Mouse (Mus musculus) olfactory bulb, adult 2 months (tissue): ENCODE measurements around the gene Eif2b5.

Source experiments
- CTCF ChIP-seq: fragments of 200-500 bp; IDR thresholded peaks from 2 replicates; pipeline ENCODE4 v1.5.1; 2012; ENCODE audit warnings: low read depth, mild to moderate bottlenecking, low read length, moderate library complexity; ENCODE audit not compliant: insufficient read depth
- POLR2A ChIP-seq: fragments of 200-500 bp; IDR thresholded peaks from 2 replicates; pipeline ENCODE4 v1.6.1; 2012; ENCODE audit warnings: mild to moderate bottlenecking, low read depth, low read length, moderate library complexity; ENCODE audit not compliant: insufficient read depth

DNA sequence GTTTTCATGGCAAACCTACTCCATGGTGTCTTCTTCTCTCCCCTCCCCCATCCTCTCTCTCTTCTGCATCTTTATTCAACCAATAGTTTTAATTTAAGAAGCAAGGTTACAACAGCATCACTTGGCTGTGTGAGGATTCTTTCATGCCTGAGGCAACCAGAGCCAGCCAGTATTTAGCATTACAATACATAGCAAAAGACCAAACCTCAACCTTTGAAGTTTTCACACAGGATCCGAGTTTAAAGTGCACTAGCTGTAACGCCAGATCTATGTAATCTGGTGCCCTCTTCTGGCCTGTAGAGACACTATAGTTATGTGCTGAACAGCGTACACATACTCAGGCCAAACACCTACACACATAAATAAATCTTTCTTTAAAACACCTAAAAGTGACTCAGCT is 18.5 kb upstream of the Eif2b5 start:
- TF ChIP-seq CTCF (no peak), POLR2A (no peak)
